Comparison of ENCODE assay signal across 9 mouse cellular contexts in the genomic region with DNA sequence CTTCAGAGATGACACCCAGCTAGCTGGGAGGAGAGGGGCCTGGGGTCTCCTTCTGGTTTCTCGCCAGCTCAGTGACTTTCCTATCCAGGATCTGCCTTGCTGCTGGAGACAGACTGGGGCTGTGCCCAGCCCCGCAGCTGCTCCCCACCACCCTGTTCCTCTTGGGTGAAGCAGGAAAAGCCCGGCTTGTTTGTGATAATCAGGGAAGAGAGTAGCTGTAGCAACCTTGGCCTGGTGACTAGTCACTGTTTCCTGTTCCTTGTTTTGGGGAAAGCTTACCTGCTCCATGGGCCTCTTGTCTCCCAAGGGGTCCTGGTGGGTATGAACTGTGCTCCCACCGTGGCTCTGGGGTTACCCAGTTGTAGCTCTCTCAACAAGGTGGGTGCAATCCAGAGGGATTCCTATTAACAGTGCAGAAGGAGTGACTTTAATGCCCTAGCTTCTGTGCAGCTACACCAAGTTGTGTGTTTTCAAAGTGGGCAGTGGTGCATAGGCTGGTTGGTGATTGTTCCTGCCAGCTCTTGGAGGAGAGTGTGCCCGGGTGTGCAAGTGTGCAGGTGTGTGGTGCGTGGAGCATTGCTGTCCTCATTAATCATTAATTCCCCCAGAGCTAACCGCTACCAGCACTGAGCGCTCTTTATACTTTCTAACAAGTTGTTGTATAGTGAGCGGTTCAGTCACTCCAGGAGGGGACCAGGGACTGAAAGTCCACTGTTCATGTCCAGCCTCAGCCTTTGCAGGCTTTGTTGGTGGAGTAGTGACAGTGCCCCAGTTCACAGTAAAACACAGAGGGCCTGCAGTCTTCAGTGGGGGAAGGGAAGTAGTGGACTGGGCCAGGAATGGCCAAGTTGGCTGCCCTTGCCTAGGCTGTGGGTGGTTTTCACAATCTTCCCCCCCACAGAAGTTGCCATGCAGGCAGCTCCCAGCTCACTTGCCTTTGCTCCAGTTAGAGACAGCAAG. TPM values are rescaled to one million over a fixed set of nuclear protein-coding genes. Genes with fewer than 3 reads are reported as not detected.
DNase-seq lines count a peak whose midpoint lies in the region; ATAC-seq lines count a peak whose summit lies in the region.
"Had no signal": no experiment of that assay in that cellular context is flagged by ENCODE, and none has a peak within 500 bp of the region (broad histone marks: within the 10 kb centered on the region; RNA-seq: fewer than 3 reads in every experiment).

No protein-coding gene starts in this region.

- no peak overlapping the region for H3K27ac ChIP-seq in midbrain, embryonic 11.5 days (ENCODE audit: low read depth, low read length)
- H3K27ac ChIP-seq in midbrain, embryonic 14.5 days (replicated peaks; ENCODE audit: low read depth, low read length), result no peak overlapping the region
- H3K27ac ChIP-seq: macrophage had no signal

- no peak overlapping the region for H3K4me3 ChIP-seq in midbrain, embryonic 11.5 days (ENCODE audit: low read depth, low read length)
- H3K4me3 ChIP-seq in midbrain, embryonic 14.5 days (replicated peaks; ENCODE audit: low read depth, low read length), result no peak overlapping the region

- no peaks in the 10 kb centered on the region for H3K9me3 ChIP-seq in midbrain, embryonic 11.5 days (ENCODE audit: control insufficient read depth, low read length)
- no peaks in the 10 kb centered on the region for H3K9me3 ChIP-seq in midbrain, embryonic 14.5 days (ENCODE audit: control insufficient read depth, low read length)

- intact Hi-C loops in left cerebral cortex, postnatal 4 days (cut with DNase I), result loop anchor here (10.0 kb wide), 1 partner anchor 98 kb away; no protein-coding TSS in a partner anchor

- H3K4me1 ChIP-seq in midbrain, embryonic 11.5 days (ENCODE audit: control insufficient read depth, insufficient read depth, low read length), result peaks cover 3% of the 10 kb centered on the region
- peaks cover 5% of the 10 kb centered on the region for H3K4me1 ChIP-seq in midbrain, embryonic 14.5 days (ENCODE audit: control insufficient read depth, insufficient read depth, low read length)

- H3K9ac ChIP-seq in midbrain, embryonic 11.5 days (ENCODE audit: low read length), result no peak overlapping the region
- no peak overlapping the region for H3K9ac ChIP-seq in midbrain, embryonic 14.5 days (replicated peaks; ENCODE audit: low read length)

- peaks cover 36% of the 10 kb centered on the region for H3K27me3 ChIP-seq in midbrain, embryonic 11.5 days (ENCODE audit: control insufficient read depth, insufficient read depth, low read length)
- peaks cover 18% of the 10 kb centered on the region for H3K27me3 ChIP-seq in midbrain, embryonic 14.5 days (ENCODE audit: control insufficient read depth, insufficient read depth, low read length)

- no peak for ATAC-seq in midbrain, embryonic 11.5 days (ENCODE audit: low FRiP score)
- no peak for ATAC-seq in midbrain, embryonic 14.5 days (ENCODE audit: low FRiP score, low TSS enrichment)

- DNase-seq in adrenal gland, adult 2 months, result peak; percentile 83
- DNase-seq in adrenal gland, postnatal 25 days, result no peak
- DNase-seq in midbrain, embryonic 11.5 days (ENCODE audit: low spot score, missing footprints), result peak; percentile 79
- no peak for DNase-seq in midbrain, embryonic 14.5 days
- peak; percentile 85 for DNase-seq in kidney, adult 11 months
- peak; percentile 53 for DNase-seq in left cerebral cortex, postnatal 4 days
- DNase-seq in thymus, postnatal 10 days (ENCODE audit: low spot score in 2 of 2), result no peak
- DNase-seq in c-Kit-positive CD71-positive TER-119-positive erythroid progenitor cells, embryonic 14.5 days (ENCODE audit: low spot score), result no peak

- H3K36me3 ChIP-seq in midbrain, embryonic 11.5 days (ENCODE audit: control insufficient read depth, insufficient read depth, low read length), result no peaks in the 10 kb centered on the region
- no peaks in the 10 kb centered on the region for H3K36me3 ChIP-seq in midbrain, embryonic 14.5 days (ENCODE audit: control insufficient read depth, insufficient read depth, low read length)

- WGBS in midbrain, embryonic 11.5 days, result 77% methylated on average over 9 of the region's 9 CpGs
- 58% methylated on average over 9 of the region's 9 CpGs for WGBS in midbrain, embryonic 14.5 days

- no peak overlapping the region for H3K4me2 ChIP-seq in midbrain, embryonic 11.5 days
- H3K4me2 ChIP-seq in midbrain, embryonic 14.5 days (ENCODE audit: low read length), result no peak overlapping the region

RNA-seq across cellular contexts. Expression of a gene that starts 2.3 kb away (rescaled TPM):
- 100 to 1,000 TPM; 192 to 194 TPM for total RNA-seq in adrenal gland, adult 2 months (2021)
- 360 and 467 TPM in 2 replicates for polyA plus RNA-seq in adrenal gland, adult 2 months (2012; rRNA removed)
- 164 and 179 TPM in 2 replicates for total RNA-seq in adrenal gland, postnatal 25 days (2021)
- 1.7 and 2.8 TPM in 2 replicates for polyA plus RNA-seq in midbrain, embryonic 11.5 days (2014; fragmentation: Nextera tagmentation; extraction: Ambion mirVana)
- polyA plus RNA-seq in midbrain, embryonic 14.5 days (2014; fragmentation: Nextera tagmentation; extraction: Ambion mirVana), result 21.5 and 24.7 TPM in 2 replicates
- 10 to 100 TPM; 32.9 to 40.7 TPM for total RNA-seq in left cerebral cortex, postnatal 4 days (2021)

Comparison
In these comparisons a context has a peak if more than half of its experiments do, and no peak if none do; other contexts are left out.
1. DNase-seq: peak in adrenal gland, adult 2 months (single experiment), midbrain, embryonic 11.5 days (single experiment), kidney, adult 11 months (single experiment) and left cerebral cortex, postnatal 4 days (single experiment); none in adrenal gland, postnatal 25 days (single experiment), midbrain, embryonic 14.5 days (single experiment), thymus, postnatal 10 days (0 of 2) and c-Kit-positive CD71-positive TER-119-positive erythroid progenitor cells, embryonic 14.5 days (single experiment).